Mouse (Mus musculus) cerebellum, adult 9-11 months (tissue): ENCODE results near the gene Sla2.
"Not testable (repeated sequence)": the region's sequence is repeated elsewhere in the genome, so short reads cannot be mapped to it uniquely, and the experiment has no call there.

ENCODE experiments used
- DNase-seq: peaks from one replicate; pipeline ENCODE4 v3.0.0; 2022

The Sla2 gene

GRCm38 (mm10) chr2:156899184-156899583, 12.2 kb upstream of the Sla2 start:
- no peak for DNase-seq

- DNase-seq, result no peak
Observed at GRCm38 (mm10) chr2:156898374-156898773, 11.4 kb upstream of the Sla2 start.

DNA sequence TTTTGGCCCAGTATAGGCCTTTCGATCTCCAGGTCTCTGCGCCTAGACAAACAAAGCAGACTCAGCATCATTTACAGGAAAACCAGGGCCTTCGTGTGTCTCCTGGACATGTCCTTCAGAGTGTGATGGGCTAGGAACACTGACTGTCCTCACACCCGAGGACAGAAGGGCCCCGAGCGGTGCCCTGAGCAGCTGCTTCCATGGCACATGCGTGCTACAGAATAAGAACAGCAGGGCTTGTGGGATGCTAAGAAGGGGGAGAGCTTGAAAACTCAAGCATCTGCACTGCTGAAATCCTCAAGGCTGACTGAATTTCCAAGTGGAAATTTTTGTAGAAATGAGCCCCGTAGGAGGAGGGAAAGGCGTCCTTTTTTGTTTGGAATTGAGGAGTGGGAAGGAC, 10.0 kb upstream of the Sla2 start:
- no peak for DNase-seq

DNA sequence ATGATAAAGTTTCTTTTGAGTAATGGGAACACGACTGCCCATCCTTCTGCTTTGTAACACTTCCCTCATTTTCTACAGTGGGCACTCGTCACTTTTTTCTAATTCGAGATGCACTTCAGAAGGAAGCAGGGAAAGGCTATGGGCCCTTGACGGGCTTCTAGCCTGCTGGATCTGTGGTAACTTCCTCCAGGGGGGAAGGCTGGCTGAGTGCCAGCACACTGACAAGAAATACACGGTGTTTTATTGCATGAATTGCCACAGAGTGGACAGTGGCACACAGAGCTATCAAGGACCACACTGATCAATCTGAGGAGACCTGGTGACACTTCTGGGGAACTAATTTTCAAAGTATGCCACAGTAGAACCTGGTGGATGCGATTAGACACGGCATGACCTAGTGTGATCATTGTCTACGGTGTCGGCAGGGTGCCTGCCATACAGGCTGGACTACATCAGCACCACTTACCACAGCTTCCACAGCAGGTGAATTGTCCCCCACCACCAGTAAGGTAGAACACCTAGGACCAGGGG, 9.5 kb upstream of the Sla2 start:
- no peak for DNase-seq

DNA sequence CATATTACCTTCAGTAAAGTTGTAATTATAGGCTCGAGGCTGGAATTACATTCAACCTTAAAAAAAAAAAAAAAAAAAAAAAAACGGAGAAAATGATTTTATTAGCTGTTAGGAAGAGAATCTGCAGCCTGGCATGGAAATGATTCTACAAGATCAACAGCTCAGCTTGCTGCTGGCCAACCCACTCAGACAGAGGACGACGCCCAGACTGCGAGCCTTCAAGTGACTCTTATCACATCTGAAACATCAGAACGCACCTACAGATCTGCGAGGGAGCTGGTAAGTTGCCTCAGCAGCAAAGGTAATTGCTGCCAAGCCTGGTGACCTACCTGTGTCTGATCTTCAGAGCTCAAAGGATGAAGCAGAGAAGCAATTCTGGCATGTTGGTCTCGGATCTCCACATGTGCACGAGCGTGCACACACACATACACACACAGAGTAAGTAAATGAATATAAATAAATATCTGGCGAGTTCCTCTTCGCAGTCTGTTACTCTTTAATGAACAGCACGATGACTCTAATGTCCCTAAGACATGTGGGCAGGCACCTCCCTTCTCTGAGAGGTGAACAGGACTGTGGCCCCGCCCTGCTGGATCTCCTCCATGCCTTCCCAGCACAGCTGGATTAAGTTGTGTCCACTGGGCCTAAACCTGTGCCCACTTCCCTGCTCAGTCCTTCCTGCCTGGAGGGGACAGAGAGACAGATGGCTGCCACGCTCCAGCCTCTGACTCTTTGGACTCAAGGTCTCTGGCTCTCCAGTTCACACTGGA, 7.7 kb upstream of the Sla2 start:
- peak; percentile 22 for DNase-seq

DNA sequence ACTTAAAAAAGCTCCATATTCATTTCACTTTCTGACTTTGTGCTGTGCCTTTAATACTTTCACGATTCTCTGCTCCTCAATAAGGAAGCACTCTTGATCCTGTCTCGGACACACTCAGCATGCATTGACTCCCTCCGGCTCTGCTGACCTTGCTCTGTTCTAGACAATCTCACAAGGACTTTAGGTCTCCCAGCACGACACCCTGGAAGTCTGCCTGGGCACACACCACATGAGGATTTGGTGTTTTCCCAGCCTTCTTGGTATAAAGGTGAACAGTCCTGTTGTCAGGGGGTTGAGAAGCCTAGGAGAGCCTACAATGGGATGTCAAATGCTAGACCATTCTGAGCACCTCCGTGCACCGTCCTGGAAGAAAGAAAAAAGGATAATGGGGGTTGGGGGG, 5.8 kb upstream of the Sla2 start:
- peak; percentile 15 for DNase-seq

DNA sequence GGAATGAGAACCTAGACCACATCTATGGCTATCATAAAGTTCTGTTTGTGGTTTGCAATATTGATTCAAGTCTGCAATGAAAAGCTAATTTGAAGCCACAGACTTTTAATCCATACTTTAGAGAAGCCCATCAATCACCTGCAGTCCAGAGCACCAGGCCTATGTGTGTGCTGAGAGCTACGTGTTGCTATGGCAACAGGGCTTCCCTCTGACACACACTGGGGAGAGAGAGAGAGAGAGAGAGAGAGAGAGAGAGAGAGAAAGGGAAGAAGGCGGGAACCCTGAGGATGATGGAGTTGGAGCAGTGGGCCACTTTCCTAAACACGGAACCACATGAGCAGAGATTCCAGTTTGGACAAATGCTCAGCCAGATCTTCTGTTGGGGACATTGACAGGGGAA, 5.2 kb upstream of the Sla2 start:
- no peak for DNase-seq

GRCm38 (mm10) chr2:156888490-156888889, 1.5 kb upstream of the Sla2 start:
- no peak for DNase-seq

GRCm38 (mm10) chr2:156886084-156886631, 834 bp downstream of the Sla2 start:
- peak; percentile 22 for DNase-seq

DNA sequence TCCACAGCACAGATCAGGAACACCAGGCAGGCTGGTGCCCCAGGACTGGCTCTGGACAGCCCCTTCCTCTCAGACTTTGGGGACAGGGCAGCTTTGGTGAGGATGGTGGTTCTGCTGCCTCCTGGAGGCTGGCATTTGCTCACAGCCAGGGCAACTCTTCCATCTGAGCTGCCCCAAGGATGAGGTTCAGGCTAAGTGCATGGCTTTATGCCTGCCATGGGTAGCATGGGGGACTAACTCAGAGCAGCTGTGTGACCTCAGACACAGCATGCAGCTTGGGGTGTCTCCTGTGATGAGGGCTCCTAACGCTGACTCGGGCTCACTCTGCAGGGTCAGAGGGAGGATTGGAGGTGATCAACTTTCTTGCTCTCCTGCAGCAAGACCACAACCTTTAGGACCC, 1.3 kb downstream of the Sla2 start:
- DNase-seq, result not testable (repeated sequence)

DNA sequence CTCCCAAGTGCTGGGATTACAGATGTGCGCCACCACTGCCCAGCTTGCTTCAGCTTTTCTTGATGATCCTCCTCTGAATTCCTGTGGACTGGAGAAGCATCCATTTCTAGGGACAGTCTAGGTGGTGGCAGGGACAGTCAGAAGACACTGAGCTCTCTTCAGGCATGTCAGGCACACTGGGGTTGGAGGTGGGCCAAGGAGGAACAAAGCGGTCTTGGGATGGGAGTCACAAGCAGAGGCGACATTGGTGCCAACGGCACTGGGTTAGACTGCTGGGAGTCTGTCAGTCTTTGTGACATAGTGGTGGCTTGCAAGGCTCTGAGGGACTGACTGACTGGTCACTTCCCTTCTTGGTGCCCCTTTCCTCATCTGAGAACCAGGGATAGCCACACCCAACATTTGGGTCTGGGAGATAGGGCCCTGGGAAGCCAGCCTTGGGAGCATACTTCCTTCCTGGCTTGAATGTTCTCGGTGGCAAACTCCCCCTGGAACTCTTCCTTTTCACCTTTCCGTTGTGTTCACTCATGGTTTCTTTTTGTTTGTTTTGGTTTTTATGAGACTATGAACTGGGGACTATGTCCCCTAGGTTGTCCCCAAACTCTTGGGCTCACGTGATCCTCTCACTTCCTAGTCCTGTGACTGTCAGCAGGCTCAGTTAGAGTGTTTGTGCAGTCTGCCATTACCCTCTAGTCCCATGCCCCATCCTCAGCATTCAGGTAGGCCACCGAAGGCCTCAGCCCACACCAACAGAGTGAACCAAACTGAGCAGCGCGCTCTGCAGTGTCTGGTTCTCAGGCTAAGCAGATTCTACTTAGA, 2.4 kb downstream of the Sla2 start:
- DNase-seq, result peak; percentile 38

- peak; percentile 16 for DNase-seq
Observed at GRCm38 (mm10) chr2:156882431-156883001, 4.5 kb downstream of the Sla2 start.

DNA sequence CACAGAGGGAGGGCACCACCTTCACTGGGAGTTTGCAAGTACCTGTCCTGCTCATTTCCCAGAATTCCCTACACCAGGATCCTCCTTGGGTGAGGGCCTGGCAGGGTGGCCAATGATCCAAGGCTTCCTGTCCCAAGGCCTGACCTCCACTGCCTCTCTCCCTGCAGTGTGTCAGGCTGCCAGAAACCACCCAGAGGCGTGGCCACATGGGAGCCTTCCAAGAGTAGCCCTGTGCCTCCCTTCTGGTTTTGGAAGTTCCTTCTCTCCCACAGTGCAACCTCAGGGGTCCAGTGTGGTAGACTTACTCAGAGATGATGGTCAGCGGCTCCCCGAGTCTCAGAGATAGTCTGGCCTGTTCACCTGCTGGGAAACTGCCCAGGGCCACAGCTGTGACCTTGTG, 7.5 kb downstream of the Sla2 start:
- DNase-seq, result peak; percentile 51

DNA sequence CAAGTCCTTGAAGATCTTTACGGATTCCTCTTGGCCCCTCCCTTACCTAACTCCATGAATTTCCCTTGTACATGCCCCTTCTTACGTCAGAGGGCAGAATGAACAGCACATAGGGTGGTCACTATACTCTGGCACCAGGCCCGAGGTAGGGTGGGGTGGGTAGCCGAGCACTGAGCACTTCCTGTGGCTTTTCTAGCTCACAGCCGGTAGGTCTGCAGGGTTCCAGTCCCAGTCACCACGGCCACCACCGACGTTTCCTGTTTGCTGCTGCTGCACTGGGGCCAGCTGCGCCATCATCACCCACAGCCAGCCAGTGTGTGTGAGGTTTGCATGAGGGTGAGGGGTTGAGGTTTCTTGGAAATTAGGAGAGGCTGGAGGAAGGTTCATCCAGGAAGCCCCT, 9.3 kb downstream of the Sla2 start:
- DNase-seq, result peak; percentile 63

- DNase-seq, result peak; percentile 98
Observed at GRCm38 (mm10) chr2:156874760-156875510, 12.1 kb downstream of the Sla2 start.

DNA sequence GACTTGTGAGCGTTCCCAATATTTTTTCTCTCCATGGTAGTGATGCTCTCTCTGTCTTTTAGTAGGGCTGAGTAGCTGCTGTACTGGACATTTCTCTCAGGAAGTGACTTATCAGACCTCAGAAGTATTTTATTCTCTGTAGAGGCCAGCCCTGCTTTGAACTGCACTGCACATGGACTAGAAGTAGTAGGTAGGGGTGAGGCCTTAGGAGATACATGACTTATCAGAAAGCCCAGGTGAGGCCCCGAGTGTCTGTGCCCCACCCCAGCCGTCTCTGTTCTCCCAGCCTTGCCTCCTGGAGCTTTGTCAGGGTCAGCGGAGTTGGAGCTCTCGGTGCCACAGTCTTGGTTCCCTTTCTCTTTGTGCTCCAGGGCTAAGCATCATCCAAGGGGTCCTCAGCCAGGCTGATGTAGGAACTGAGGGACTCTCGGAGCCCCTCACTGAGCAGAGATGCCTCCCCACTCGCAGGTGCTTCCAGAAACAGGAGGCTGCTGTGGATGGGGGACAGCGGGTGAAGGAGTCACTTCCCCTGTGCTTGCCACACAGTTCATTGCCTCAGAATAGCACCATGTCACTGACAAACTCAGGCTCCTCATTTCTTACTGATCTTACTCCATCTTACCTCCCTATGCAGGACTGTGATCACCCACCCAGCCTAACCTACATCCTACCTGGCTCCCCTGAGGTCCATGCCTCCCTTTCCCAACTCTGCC, 12.8 kb downstream of the Sla2 start:
- DNase-seq, result no peak

- DNase-seq, result peak; percentile 83
Observed at GRCm38 (mm10) chr2:156873629-156874028, 13.4 kb downstream of the Sla2 start.

DNA sequence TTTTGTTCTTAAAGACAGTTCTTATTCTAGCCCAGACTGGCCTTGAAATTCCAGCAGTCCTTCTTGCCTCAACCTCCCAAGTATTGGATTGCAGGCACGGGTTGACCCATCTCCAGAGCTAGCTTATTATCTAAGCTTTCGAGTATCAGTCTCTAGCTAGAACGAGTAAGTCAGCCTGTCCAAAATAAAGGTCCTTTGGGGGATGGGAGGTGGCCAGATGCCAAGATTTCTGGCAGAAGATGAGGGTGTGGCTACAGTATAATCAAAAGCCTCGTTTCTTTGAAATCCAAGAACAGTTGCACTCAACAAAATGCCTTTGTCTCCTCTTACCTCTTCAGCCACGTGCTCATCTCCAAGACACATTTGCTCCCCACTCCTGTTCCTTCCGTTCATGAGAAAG, 16.5 kb downstream of the Sla2 start:
- no peak for DNase-seq

DNA sequence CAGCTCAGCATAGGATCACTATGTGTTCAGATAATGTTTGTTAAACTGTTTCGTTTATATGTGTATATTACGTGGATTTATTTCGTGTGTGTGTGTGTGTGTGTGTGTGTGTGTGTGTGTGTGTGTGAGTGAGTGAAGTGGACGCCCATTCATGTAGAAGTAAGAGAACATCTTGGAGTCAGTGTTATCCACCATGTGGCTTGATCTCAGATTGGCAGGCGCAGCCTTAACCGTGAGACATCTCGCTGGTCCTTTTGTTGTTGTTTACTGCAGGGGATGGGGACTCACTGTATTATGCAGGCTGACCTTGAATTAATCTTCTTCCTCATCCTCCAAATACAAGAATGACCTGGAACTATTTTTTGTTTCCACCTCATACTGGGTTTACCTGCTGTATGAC, 17.4 kb downstream of the Sla2 start:
- DNase-seq, result no peak

DNA sequence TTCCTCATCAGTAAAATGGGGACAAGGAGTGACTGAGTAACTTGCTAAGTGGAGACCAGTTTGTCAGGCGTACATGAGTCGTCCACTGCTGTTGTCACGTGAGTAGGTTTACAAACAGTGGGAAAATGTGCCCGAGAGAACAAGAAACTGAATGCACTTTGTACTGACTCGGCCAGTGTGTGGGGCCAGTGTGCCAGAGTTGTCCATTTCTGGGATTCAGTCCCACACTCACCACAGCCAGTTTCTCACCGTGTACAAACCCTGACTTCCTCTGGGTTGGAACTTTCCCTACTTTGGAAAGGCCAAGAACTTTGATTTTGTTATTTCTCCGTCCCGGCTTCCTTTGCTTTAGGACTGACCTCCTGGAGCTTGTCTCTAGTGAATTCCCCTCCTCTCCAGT, 18.0 kb downstream of the Sla2 start:
- DNase-seq, result no peak

DNA sequence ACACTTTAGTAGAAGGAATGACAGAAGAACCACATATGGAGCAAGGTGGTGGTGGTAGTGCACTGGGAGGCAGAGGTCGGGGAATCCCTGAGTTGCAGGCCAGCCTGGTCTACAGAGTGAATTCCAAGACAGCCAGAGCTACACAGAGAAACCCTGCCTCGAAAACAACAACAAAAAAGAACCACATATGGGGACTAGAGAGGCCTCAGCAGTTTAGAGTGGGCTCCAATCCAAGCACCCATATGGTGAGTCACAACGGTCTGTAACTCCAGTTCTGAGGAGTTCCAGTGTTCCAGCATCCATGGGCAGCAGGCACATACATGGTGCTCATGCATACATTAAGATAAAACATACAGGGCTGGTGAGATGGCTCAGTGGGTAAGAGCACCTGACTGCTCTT, 22.5 kb downstream of the Sla2 start:
- no peak for DNase-seq
